Mouse (Mus musculus): ENCODE measurements around the gene Sirt7. TPM values are rescaled to one million over a fixed set of nuclear protein-coding genes. Genes with fewer than 3 reads are reported as not detected.

The Sirt7 gene
- polyA plus RNA-seq, 2 experiments, result 27.5 to 43.7 TPM

DNA sequence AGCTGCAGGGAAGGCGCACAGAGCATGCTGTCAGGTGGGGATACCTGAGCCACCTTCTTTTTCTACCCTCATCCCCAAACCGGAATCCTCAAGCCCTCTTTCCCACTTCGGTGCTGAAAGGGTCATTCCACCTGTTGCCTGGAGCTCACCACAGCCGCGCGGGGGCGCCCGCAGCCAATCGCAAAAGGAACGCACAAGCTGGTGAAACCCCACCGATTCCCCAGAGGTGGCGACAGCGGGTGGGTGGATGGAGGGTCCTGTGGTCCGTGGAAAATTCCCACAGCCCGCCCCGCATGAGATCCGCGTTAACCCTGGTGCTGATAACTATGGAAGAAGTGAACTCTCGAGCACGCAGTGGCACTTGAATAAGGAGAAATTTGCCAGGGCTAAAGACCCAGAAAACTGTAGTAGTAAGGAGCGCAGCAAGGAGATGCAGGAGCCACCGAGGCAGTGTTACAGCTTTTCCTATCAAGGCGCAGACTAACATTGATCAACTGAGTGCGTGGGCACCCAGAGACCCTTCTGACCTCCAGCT, 33.9 kb upstream of the Sirt7 start:
- H3K27me3 ChIP-seq (ENCODE audit: control insufficient read depth, insufficient read depth, low read length), result peaks cover 49% of the 10 kb centered on the region
- DNase-seq (ENCODE audit: low spot score) (peak; percentile 30), ATAC-seq (ENCODE audit: low FRiP score, low read depth) (no peak)
- H3K9me3 ChIP-seq (ENCODE audit: control insufficient read depth, low read length), result no peaks in the 10 kb centered on the region
- no peaks in the 10 kb centered on the region for H3K36me3 ChIP-seq (ENCODE audit: control insufficient read depth, insufficient read depth, low read length)
- H3K9ac ChIP-seq (ENCODE audit: low read depth, low read length, severe bottlenecking), result no peak overlapping the region
- peaks cover 6% of the 10 kb centered on the region for H3K4me1 ChIP-seq (ENCODE audit: control insufficient read depth, insufficient read depth, low read length)
- H3K27ac ChIP-seq (replicated peaks; ENCODE audit: low read depth, low read length), result no peak overlapping the region
- 0 out of 2 replicates have a peak overlapping the region, but pooled peaks have one; percentile 49 for H3K4me3 ChIP-seq (replicated peaks; ENCODE audit: low read length)
- TF ChIP-seq POLR2A (IDR thresholded peaks at IDR 0.05; ENCODE audit: borderline replicate concordance, extremely low read depth, insufficient read depth, insufficient read length), result no peak
- WGBS, result 6% methylated on average over 24 of the region's 24 CpGs
- H3K4me2 ChIP-seq (replicated peaks; ENCODE audit: low read depth, low read length, severe bottlenecking), result peak overlapping the region; percentile 85; the same call in 1 of the 2 replicates

DNA sequence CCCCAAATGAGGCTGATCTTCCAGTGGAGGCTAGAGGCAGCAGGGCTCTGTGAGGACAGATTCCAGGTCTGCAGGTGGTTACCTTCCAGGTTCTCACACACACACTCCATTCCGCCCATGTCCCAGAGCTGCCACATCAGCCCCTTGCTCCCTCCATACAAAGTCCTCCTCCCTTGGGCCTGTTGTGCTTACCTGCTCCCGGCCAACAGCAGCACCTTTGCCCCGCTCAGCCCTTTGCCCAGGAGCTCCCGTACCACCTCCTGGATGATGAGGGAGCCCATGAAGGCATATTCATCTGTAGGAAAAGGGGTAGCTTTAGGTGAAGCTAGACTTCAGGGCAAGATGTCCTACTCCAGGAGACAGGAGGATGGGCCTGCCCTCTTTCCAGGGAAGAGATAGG, 32.3 kb upstream of the Sirt7 start:
- no peak overlapping the region for H3K9ac ChIP-seq (ENCODE audit: low read depth, low read length, severe bottlenecking)
- no peak for TF ChIP-seq POLR2A (IDR thresholded peaks at IDR 0.05; ENCODE audit: borderline replicate concordance, extremely low read depth, insufficient read depth, insufficient read length)
- H3K27ac ChIP-seq (replicated peaks; ENCODE audit: low read depth, low read length), result no peak overlapping the region
- DNase-seq (ENCODE audit: low spot score) (no peak), ATAC-seq (ENCODE audit: low FRiP score, low read depth) (no peak)
- peaks cover 43% of the 10 kb centered on the region for H3K27me3 ChIP-seq (ENCODE audit: control insufficient read depth, insufficient read depth, low read length)
- H3K9me3 ChIP-seq (ENCODE audit: control insufficient read depth, low read length), result no peaks in the 10 kb centered on the region
- 89% methylated on average over 4 of the region's 4 CpGs for WGBS
- no peaks in the 10 kb centered on the region for H3K36me3 ChIP-seq (ENCODE audit: control insufficient read depth, insufficient read depth, low read length)
- H3K4me1 ChIP-seq (ENCODE audit: control insufficient read depth, insufficient read depth, low read length), result peaks cover 6% of the 10 kb centered on the region
- no peak overlapping the region for H3K4me2 ChIP-seq (replicated peaks; ENCODE audit: low read depth, low read length, severe bottlenecking)
- H3K4me3 ChIP-seq (replicated peaks; ENCODE audit: low read length), result no peak overlapping the region

DNA sequence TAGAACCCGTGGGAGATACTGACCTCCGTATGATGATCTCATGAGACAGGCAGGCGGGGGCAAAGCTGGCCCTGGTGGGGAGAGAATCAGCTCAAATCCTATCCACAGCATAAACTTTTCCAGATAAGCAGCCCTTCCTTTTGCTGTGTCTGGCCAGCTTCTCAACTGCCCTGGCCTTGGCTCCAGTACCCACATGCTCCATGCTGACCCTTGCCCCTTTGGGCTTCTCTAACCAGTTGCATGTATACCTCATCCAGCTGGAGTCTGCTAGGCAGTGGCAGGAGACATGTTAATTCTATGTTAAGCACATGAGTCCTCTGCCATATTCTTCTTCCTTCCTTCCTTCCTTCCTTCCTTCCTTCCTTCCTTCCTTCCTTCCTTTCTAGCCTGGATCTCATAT, 29.7 kb upstream of the Sirt7 start:
- 67% methylated on average over 3 of the region's 3 CpGs for WGBS
- no peak for ATAC-seq (ENCODE audit: low FRiP score, low read depth)
- Histone ChIP-seq H3K4me2 (replicated peaks; ENCODE audit: low read depth, low read length, severe bottlenecking) (no peak overlapping the region), H3K9me3 (ENCODE audit: control insufficient read depth, low read length) (no peaks in the 10 kb centered on the region), H3K27ac (replicated peaks; ENCODE audit: low read depth, low read length) (no peak overlapping the region), H3K27me3 (ENCODE audit: control insufficient read depth, insufficient read depth, low read length) (peaks cover 17% of the 10 kb centered on the region), H3K4me3 (replicated peaks; ENCODE audit: low read length) (no peak overlapping the region), H3K4me1 (ENCODE audit: control insufficient read depth, insufficient read depth, low read length) (no peaks in the 10 kb centered on the region; the same call in 1 of the 2 replicates), H3K36me3 (ENCODE audit: control insufficient read depth, insufficient read depth, low read length) (no peaks in the 10 kb centered on the region), H3K9ac (ENCODE audit: low read depth, low read length, severe bottlenecking) (no peak overlapping the region)
- no peak for DNase-seq (ENCODE audit: low spot score)
- no peak for TF ChIP-seq POLR2A (IDR thresholded peaks at IDR 0.05; ENCODE audit: borderline replicate concordance, extremely low read depth, insufficient read depth, insufficient read length)

DNA sequence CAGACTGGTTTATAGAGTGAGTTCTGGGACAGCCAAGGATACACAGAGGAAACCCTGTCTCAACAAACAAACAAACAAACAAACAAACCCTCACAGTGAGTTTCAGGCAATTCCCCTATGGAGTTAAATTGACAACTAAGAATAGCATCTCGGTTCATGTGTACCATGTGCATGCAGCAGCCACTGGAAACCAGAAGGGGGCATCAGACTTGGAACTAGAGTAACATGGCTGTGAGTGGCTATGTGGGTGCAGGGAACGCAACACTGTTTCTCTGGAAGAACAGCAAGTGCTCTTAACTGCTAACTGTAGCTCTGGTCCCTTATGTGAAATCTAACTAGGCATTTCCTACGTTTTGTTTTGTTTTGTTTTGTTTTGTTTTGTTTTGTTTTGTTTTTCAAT, 26.8 kb upstream of the Sirt7 start:
- Histone ChIP-seq H3K9ac (ENCODE audit: low read depth, low read length, severe bottlenecking) (no peak overlapping the region), H3K36me3 (ENCODE audit: control insufficient read depth, insufficient read depth, low read length) (no peaks in the 10 kb centered on the region), H3K9me3 (ENCODE audit: control insufficient read depth, low read length) (no peaks in the 10 kb centered on the region), H3K4me1 (ENCODE audit: control insufficient read depth, insufficient read depth, low read length) (no peaks in the 10 kb centered on the region), H3K27ac (replicated peaks; ENCODE audit: low read depth, low read length) (no peak overlapping the region), H3K27me3 (ENCODE audit: control insufficient read depth, insufficient read depth, low read length) (no peaks in the 10 kb centered on the region), H3K4me2 (replicated peaks; ENCODE audit: low read depth, low read length, severe bottlenecking) (no peak overlapping the region), H3K4me3 (replicated peaks; ENCODE audit: low read length) (no peak overlapping the region)
- DNase-seq (ENCODE audit: low spot score) (no peak), ATAC-seq (ENCODE audit: low FRiP score, low read depth) (no peak)
- 73% methylated on average over 3 of the region's 3 CpGs for WGBS
- TF ChIP-seq POLR2A (IDR thresholded peaks at IDR 0.05; ENCODE audit: borderline replicate concordance, extremely low read depth, insufficient read depth, insufficient read length), result no peak

DNA sequence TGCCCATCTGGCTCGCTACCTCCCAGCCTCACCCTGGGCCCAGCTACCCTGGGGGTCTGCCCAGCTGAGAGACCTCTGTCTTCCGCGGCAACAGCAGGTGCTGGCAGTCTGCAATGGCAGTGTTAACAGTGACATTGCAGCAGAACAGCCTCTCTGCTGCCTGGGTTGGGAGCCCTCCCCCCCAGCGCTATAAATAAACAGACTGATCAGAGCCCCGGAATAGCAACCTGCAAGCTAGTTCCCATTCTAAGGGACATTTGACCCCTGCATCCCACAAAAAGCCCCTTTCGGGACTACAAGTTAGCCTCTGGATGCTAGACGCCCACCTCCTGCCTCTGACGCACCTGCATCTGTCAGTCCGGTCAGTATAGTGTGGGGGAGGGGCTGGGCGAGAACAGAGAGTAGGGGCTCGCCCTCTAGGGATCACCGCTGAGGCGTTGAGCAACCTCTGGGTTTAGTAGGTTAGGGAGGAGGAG, 23.0 kb upstream of the Sirt7 start, which contains the start of gene Myadml2:
TSS of gene Myadml2 (minus strand) at position 158 of the 476 bp plus-strand sequence.
- no peak for TF ChIP-seq POLR2A (IDR thresholded peaks at IDR 0.05; ENCODE audit: borderline replicate concordance, extremely low read depth, insufficient read depth, insufficient read length)

More for the DNA sequence above, 23.0 kb upstream of the Sirt7 start, which contains the start of gene Myadml2:
- ATAC-seq (ENCODE audit: low FRiP score, low read depth), result no peak
- Histone ChIP-seq H3K27ac (replicated peaks; ENCODE audit: low read depth, low read length) (no peak within 1 kb of the TSS), H3K27me3 (ENCODE audit: control insufficient read depth, insufficient read depth, low read length) (no peaks in the 10 kb centered on the region), H3K4me1 (ENCODE audit: control insufficient read depth, insufficient read depth, low read length) (peaks cover 3% of the 10 kb centered on the region), H3K9ac (ENCODE audit: low read depth, low read length, severe bottlenecking) (no peak within 1 kb of the TSS), H3K36me3 (ENCODE audit: control insufficient read depth, insufficient read depth, low read length) (no peaks in the 10 kb centered on the region), H3K9me3 (ENCODE audit: control insufficient read depth, low read length) (no peaks in the 10 kb centered on the region), H3K4me3 (replicated peaks; ENCODE audit: low read length) (no peak within 1 kb of the TSS), H3K4me2 (replicated peaks; ENCODE audit: low read depth, low read length, severe bottlenecking) (peak within 1 kb of the TSS; percentile 8; the same call in 1 of the 2 replicates)
- 4% methylated on average over 13 of the region's 13 CpGs for WGBS
- no peak for DNase-seq (ENCODE audit: low spot score)
